Mouse (Mus musculus) liver, postnatal 0 days (tissue): Measurements from ENCODE around the gene Wdr91.

Source experiments
- CTCF ChIP-seq: sonication (generic); IDR thresholded peaks from 2 replicates; pipeline ENCODE4 v1.5.1; 2016; ENCODE audit warnings: antibody characterized with exemption, low read depth
- EP300 ChIP-seq: IDR thresholded peaks from 2 replicates; pipeline ENCODE4 v1.6.1; 2016; ENCODE audit warnings: antibody characterized with exemption, low read depth, mild to moderate bottlenecking

DNA sequence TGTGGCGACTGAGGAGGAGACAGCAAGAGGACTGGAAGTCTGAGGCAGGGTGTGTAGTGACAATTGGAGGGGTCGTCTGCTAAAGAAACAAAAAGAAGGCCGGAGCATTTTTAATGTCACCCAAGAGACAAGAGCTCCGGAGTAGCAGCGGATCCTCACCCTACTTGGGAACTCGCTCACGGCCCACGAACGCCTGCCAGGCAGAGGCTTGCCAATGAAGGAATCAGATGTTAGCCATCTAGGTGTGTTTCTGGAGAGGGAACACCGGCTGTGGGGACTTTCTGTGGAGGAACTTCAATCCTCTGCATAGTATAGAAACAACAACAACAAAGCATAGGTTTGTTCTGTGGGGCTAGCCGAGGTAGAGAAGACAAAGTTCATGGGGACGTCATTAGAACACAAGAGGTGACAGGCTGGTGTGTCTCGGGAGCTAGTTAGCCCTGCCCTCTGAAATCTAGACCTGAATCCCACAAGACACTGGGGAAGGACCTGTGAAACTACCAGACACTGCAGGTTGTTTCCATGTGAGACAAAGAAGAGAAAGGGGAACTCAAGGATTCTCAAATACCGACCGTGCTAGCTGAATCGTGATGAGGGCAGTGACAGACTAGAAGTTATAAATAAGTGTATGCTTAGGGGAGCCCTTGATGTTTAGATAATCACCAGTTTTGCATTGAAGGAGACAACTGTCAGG is 43.2 kb downstream of the Wdr91 start:
- TF ChIP-seq CTCF, result no peak
- TF ChIP-seq EP300, result no peak
